Mouse (Mus musculus) gastrocnemius, postnatal 10 days (tissue): Measurements from ENCODE around the gene Zc3h12d. TPM values are rescaled to one million over a fixed set of nuclear protein-coding genes. Genes with fewer than 3 reads are reported as not detected.

ENCODE experiments used
- DNase-seq: peaks from one replicate; pipeline ENCODE4 v3.0.0; 2021; ENCODE audit warnings: mixed read lengths
- long read RNA-seq, 2 experiments: library from polyadenylated mRNA; stranded (forward); transcript quantifications; one replicate each; pipeline ENCODE4 v2.0.0; 2021
- total RNA-seq, 2 experiments: library from RNA; stranded (reverse); gene quantifications; 2 replicates each; pipeline ENCODE4 v1.2.3; 2021

The Zc3h12d gene
- total RNA-seq, result under 1 TPM; 0.05 to 0.09 TPM
- long read RNA-seq, experiment 1, result 0 reads
- long read RNA-seq, experiment 2, result 0 reads

DNA sequence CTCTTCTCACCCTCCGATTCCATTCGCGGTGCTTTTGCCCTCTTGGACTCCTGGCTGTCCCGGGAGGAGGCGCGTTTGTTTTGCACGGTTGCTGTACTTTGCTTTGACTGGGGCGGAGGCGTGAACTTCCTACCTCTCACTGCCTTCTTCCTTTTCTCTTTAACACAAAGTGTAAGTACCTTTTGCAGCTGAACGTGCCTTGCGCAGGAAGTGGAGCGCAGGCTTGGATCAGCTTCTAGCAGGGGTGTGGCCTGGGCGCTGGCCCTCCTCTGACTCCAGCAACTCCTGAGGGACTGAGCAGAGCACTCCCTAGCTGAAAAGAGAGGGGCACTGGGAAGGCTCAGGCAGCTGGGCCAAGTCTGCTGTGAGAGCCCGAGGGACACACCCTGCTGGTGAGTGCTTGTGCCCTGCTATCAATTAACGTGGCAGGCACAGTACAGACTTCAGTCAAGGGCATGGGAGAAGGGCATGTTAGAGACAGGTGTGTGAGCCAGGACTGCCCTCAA lies at the start of gene Zc3h12d:
Zc3h12d (plus strand) TSS at position 300 of the 506 bp plus-strand sequence.
- DNase-seq, result peak; percentile 28

DNA sequence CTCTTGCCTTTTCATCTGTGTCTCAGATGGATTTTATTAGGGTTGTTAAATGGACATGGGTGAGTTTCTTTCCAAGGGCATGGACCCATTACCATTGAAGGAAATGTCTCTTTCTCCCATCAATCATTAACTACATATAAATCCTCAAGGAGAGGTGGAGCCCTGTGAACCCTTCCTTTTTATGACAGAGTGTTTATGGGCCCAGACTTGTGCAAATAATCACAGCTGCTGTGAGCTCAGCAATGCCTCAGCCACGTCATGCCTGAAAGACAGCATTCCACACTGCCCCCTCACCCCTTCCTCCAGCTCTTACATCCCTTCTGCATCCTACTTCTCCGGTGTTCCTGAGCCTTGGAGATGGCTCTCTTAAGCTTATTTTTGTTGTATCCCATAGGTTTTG lies 45.0 kb upstream of the Zc3h12d start:
- no peak for DNase-seq

DNA sequence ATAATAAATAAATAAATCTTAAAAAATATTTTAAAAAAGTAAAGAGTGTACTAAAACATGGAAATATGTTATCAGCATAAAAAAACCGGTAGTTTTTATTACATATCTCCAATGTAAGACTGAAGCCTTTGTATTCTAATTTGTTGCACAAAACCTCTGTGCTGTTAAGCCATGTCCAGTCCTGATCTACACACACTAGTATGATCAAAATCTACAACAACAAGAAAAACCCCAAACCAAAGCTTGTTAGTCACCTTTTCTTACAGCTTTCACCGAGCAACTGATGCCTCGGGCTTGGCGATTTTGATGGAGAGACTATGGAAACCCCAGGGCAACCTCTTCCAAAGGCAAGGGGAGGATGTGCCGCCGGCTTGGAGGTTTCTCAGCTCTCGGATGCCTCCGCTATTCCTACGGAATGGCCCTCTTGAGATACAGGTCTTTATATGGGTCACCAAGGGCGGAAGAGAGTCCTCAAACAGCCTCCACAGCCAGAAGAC lies 40.0 kb upstream of the Zc3h12d start:
- no peak for DNase-seq

DNA sequence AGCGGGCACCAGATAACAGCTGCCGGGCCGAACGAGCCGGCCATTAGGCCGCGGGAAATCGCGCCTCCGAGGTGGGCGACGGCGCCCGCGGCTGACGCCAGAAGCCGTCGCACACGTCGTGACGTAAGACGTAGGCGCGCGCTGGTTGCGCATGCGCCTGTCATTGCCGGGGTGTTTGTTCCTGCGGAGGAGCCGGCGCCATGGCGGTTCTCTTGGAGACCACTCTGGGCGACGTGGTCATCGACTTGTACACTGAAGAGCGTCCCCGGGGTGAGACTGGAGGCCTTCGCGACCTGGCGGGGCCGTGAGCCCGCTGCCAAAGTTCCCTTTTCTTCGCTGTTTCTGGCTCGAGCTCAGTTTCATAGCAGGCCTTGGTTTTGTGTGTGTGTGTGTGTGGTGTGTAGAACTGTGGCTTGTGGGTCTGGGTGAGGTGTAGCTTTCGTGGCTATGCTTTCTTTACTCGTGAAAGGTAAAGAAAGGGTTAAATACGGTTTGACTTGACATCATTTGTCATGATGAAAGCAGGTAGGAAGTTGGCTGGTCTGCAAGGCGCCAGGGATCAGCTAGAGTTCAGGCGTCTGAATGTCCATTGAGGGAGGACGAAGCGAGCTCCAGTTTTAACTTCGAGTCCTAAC lies 39.4 kb upstream of the Zc3h12d start, which contains the start of the genes Ginm1 and Ppil4:
Ginm1 (minus strand) TSS at position 74 of the 635 bp plus-strand sequence.
Ppil4 (plus strand) TSS at position 141 of the 635 bp plus-strand sequence.
- DNase-seq, result peak; percentile 93

DNA sequence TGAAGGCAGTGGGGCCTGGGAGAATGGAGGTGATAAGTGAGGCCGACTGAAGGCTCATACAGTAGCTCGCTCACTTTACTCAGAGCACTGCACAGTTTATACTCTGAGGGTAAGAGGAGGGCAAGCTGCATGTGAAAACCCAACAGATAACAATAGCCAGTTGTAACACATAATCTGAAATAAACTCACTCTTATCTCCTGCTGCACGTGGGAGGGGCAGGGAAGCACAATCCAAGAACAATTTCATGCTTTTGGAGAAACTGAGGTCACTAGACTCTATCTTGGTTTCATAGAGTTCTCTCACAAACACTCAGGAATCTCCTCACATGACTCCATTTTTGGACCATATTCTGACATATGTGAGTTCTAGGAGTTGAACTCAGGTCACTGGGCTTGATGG lies 31.0 kb upstream of the Zc3h12d start:
- no peak for DNase-seq

DNA sequence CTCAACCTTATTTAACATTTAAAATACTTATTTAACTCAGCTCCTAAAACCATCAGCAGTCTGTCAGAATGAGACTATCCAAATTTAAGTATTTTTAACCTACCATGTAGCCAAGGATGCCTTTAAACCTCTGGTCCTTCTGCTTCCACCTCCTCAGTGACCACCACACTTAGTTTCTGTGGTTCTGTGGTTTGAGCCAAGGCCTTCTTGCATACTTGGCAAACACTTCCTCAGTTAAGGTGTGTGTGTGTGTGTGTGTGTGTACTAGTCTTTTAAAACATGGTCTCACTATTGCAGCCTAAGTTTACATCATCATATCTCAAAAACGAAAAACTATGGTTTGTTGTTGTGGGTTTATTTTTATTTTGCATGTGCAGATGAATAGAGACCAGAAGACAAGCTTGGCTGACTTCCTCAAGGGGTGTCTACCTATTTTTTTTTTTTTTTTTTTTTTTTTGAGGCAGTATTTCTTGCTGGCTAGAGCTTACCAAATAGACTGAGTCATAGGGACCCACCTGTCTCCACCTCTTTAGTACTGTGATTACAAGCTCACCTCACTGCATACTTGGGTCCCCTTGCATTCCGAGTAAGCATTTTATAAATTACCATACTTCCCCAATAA lies 29.6 kb upstream of the Zc3h12d start:
- no peak for DNase-seq

DNA sequence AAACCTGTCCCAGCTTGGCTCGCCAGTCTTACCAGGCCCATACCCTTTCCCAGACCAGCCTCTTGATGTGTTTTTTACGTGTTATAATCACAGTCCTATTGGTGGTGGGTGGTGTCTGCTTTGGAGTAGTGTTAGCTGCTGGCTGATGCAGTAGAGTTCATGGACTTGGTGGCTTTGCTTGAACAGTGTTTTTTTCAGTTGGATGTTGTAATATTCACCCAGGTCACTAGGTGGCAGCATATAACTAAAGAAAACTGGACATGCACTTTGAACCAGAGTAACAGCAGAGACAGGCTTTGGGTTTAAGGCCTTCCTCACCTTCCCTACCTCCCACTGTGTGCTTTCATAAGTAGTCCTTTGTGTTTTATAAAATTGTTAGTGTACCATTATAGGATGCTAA lies 22.3 kb upstream of the Zc3h12d start:
- no peak for DNase-seq

DNA sequence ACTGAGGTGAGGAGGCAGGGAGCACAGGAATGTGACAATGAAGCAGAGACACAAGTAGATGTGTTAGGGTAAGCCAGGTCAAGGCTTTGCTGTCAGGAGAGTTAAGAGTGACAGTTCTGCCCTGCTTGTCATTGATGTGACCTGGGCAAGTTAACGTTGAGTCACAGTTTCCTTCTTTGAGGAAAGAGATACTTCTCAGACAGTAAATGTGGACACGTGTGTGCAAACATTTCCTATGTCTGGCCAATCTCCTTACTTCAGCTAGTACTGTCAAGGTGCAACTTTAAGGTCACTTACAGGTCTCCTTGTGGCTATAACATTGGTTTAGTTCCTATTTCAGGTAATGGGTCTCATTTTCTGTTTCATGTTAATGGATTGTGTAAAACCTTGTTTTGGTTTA lies 15.8 kb upstream of the Zc3h12d start:
- no peak for DNase-seq

DNA sequence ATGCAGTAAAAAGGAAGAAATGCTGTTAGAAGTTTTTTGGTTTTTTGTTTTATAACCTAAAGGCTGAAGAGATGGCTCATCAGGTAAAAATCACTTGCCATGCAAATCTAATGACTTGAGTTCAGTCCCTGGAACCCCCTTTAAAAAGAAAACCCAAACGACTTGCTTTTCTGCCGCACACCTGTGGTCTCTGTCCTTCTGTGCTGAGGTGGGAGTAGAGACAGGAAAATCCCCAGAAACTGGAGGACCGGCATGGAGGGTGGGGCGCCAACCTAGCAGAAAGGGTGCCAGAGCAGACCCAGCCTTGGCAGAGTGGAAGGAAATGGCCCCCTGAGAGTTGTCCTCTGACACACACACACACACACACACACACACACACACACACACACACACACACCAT lies 13.6 kb upstream of the Zc3h12d start:
- DNase-seq, result no peak

DNA sequence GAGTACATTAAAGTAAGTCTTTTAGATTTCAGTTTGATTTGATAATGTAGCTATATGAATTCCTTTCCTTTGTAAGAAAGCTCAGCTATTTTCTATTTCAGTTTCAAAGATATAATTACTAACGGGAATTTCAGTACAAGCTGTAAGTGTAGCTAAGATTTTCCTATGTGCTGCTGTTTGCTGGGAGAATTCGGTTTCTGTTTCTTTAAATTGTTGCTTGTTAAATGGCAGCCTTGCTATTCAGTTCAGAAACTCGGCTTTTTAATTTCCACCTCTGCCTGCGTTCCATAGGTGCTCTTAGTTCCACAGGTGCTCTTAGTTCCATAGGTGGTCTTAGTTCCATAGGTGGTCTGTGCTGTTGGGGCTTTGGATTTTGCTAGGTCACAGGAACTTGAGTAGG lies 13.1 kb upstream of the Zc3h12d start:
- no peak for DNase-seq

DNA sequence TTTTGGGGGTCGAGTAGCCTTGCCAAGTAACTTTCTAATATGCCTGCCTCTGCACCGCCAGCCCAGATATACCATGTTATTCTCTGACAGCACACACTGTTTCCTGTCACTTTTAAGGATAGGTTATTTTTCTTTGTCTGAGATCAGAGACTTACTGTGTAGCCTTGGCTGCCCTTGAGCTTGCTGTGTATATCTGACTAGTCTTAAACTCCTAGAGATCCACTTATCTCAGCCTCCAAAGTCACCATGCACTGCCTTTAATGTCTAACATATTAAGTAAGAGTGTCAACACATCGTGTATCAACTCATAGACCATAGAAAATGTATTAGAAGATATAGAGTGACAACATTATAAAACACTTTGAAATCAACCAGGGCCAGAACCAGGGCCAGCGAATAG lies 12.7 kb upstream of the Zc3h12d start:
- no peak for DNase-seq

DNA sequence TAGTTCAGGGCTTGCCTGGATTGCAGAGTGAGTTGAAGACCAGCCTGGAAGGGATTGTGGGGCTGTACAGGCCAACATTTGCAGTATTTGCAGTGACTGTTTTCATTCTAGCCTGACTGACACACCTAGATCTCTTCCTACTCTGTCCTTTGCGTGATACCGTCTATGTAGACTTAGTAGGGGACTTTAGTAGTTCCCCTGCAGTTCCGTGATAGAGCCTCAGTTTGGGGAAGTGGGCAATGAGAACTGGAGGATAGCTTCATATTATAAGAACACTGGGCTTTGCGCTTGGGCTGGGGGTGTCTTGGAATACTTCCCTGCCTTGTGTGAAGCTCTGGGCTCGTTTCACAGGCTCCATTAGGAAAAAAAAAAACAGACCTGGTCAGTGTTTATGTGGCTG lies 12.1 kb upstream of the Zc3h12d start:
- DNase-seq, result no peak

DNA sequence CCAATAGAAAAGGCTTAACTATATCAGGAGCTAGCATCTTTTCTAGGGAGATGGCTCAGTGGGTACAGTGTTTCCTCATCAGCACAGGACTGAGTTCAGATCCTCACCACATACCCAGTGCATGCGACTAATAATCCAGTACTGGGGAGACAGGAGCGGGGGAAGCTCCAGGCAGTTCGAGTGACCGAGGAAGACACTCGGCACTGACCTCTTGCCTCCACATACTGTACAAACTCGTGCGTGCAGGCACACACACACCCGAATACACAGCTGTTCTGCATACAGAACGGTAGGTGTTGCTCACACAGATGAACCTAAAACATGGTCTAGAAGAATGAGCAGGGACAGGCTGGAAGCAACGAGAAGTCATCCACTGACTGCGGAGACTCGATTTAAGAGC lies 10.3 kb upstream of the Zc3h12d start:
- DNase-seq, result no peak

DNA sequence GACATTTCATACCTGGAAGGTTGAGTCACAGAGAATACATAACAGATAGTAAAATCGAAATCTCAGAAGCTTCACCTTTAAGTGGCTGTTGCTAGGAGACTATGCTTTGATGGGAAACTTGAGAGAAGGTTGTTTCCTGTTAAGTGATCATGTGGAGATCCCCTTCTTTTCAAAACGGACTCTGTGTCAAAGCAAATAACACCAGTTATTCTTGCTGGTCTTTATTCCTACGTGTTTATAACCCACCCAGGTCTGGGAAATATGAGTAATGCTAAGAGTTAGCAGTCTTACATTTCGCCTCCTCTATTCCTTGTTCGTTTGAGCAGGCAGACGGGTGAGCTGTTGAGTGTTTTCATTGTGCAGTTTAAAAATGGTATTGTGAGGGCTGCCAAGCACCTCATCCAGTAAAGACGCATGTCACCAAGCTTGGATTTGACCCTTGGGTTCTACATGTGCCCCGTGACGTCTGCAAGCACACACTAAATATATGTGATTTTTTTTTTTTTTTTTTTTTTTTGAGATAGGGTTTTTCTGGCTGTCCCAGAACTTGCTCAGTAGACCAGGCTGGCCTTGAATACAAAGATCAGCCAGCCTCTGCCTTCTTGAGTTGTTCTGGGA lies 7.5 kb upstream of the Zc3h12d start:
- no peak for DNase-seq

DNA sequence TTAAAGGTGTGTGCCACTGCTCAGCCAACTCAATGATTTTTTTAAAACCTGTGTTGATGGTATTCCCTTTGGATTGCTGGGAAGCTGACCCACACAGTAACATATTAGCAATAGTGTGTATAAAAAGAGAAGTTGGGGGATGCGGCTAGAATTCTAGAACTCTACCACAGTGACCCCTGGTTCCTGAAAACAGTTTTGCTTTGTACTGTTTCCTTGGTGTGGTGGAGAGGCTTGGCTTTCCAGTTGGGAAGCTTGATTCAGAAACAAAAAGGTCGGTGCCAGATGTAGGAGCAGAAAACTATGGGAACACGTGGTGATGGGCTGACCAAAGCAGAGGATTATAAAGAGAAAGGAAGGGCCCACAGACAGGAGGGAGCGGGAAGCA lies 7.0 kb upstream of the Zc3h12d start:
- DNase-seq, result no peak

DNA sequence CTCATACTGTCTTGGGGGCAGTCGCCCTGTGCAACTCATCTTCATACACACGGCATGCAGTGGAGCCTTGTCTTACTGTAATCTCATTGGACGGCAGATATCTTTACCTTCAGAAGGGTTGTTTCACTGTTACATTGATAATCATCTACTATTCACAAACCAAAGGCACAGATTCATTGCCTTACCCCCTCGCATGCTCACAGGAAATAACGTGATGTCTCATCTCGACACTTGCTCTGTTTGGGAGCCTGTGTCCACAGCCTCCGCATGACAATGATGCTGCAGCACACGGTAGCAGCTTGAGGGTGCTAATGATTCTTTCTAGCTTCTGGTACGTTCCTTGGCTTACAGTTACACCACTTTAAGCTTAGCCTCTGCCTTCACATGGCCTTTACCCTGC lies 6.2 kb upstream of the Zc3h12d start:
- DNase-seq, result no peak

DNA sequence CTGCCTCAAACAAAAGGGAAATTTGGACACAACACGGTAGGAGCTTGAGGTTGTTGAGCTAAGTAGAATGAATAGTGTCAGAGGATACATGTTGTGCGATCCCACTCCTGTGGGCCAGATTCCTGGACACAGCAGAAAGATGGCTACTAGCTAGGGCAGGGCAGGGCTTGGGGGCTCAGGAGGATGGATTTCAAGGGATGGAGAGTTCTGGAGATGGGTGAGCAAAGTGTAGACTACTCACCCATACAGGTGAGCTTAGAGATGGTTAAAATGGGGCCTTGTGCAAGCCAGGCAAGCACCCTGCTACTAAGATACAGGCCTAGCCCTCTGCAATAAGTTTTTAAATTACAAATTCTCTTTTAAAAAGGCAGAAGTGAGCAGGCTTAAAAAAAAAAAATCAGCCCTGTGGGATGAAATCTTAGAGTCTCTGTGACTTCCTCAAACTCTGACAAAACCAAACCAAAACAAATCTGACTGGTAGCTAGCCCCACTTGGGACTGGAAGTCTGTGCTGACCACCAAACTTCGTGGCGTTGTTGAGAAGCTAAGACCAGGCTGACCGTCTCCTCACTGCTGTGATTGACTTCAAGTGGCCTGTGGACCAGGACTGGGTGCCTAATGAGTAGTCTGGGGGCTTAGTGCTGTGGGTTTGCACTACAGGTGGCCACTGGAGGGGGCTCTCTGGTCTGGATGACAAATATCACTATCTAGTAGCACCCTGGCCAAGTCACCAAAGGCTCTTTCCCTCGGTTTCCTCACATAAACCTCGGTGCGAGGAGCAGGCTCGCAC lies 1.3 kb downstream of the Zc3h12d start:
- no peak for DNase-seq

DNA sequence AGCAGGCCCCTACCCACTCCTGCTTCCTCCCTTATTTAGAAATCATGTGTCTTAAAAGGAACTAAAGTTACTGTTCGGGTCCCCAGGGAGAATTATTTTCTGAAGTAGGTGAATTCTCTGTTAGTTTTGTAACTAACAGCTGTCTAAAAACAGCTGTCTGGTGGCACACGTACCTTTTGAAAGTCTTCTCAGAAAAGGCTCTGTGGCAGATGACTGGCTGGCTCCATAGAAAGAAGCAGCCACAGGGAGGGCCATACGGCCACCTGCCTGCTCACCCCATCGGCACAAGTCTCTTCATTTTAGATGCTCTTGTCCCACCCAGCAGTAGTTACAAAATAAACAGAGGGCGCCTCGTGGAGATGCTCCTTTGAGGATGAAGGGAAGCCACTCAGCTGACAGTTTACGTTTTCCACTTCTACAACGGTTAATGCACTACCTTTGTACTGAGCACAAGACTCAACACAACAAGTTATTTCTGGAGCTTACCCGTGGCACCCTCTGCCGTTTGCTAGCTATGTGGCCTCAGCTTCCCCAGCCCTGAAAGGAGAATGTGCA lies 2.5 kb downstream of the Zc3h12d start:
- no peak for DNase-seq

DNA sequence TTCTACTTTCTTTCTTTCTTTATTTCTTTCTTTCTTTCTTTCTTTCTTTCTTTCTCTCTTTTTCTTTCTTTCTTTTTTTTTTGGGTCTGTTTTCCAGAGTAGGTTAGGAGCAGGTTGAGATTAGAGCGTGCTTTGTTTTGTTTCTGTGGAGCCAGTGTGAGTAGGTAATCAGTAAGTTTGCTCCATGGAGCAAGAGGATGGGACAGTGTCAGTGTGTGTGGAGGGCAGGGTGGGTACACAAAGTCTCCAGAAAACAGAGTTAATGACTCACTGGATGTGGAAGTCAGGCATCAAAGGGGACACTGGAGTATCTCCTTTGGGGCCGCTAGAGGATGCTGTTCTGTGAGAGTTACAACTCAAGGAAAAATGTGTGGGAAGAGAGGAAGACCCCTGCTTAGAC lies 4.6 kb downstream of the Zc3h12d start:
- no peak for DNase-seq

DNA sequence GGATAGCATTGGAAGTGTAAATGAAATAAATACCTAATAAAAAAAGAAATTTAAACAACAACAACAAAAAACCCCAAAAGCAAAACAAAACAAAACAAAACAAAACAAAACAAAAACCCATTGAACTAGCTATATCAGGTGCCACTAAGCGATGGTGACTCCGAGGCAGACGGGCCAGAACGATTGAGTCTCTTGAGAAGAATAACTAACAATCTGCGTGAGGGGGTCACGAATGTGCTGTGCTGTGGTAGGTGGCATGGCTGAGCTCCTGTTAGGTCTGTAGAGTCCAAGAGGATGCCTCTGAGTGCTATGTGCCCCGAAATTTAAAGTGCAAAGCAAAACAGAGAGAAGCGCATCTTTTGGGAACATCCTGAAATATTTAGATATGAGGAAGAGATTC lies 5.2 kb downstream of the Zc3h12d start:
- no peak for DNase-seq

DNA sequence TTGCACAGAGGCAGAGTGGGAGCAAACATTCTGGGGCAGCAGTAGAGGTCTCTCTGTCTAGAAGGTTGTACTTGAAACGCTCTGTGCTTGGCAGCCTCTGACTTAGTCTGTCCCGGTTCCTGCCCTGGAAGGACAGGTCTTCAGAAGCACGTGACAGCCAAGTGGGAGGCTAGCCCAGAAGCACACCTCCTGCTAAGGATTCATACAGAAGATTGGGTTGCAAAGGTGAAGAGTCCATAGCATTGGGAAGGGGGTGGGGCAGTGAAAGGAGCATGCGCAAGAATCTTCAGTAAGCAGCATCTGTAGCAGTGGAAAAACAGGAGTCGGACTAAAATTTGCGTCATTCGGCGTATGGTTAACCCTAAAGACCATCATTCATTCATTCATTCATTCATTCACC lies 5.8 kb downstream of the Zc3h12d start:
- no peak for DNase-seq

DNA sequence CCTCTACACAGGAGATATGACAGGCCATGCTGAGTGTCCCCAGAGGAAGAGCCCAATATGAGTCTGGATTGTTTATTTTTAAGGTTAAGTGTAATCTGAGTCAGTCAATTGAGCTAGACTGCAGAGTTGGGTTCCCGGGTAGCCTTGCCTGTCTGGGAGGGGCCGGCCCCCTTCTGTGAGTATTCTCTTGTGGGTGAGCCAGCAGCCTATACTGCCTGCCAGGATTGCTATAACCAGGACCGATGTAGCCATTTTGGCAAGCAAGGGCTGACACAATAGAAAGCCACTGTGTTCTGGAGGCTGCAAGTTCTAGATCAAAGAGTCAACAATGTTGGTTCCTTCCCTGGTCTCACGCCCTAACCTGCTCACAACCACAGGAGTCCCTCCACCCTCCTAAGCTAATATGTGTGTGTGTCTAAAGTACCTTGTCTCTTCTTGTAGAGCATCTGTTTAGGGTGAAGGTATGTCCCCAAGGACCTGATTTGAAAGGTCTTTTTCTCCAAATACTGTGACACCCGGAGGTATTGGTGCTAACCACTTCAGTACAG lies 6.7 kb downstream of the Zc3h12d start:
- DNase-seq, result no peak
